Mouse (Mus musculus): Measurements from ENCODE around the gene Olfr1303. TPM values are rescaled to one million over a fixed set of nuclear protein-coding genes. Genes with fewer than 3 reads are reported as not detected.

The Olfr1303 gene
- polyA plus RNA-seq (2017; shearing (Covaris generic)) = not detected

GRCm38 (mm10) chr2:111820240-111820639, at the start of gene Olfr1303:
Olfr1303 (minus strand) TSS chr2:111820340.

DNA sequence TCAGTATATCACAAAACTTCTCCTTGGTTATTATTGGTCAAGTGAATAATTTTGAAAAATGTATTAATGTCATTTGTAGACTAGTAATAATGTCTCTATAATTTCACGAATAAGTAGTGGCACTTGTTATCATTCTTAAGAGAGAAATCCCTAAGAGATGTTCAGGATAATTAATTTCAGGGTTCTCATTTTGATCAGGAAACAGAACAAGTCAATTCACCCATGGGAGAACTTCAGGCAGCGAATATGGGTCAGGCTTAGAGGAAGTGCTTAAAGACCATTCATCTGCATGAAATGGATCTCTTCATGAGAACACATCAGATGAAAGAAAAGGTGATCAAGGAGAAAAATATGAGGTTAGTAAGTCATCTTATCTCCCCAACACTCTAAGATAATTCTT, 43.0 kb downstream of the Olfr1303 start, which contains the start of gene Olfr1302:
TSS of gene Olfr1302 (plus strand) at position 301 of the 400 bp plus-strand sequence.

Other genes starting within 250 kb of the Olfr1303 start
- gene Olfr1297, start 193.8 kb downstream of the Olfr1303 start, polyA plus RNA-seq (2017; shearing (Covaris generic)) = not detected
- gene Olfr1298, start 171.1 kb downstream of the Olfr1303 start, polyA plus RNA-seq (2017; shearing (Covaris generic)) = not detected
- gene Olfr1299, start 158.9 kb downstream of the Olfr1303 start, polyA plus RNA-seq (2017; shearing (Covaris generic)) = not detected
- not detected for gene Olfr1301, start 69.3 kb downstream of the Olfr1303 start, polyA plus RNA-seq (2017; shearing (Covaris generic))
- gene Olfr1302, start 42.9 kb downstream of the Olfr1303 start, polyA plus RNA-seq (2017; shearing (Covaris generic)) = not detected
- not detected for gene Olfr1305, start 56.8 kb upstream of the Olfr1303 start, polyA plus RNA-seq (2017; shearing (Covaris generic))
- gene Olfr1306, start 95.9 kb upstream of the Olfr1303 start, polyA plus RNA-seq (2017; shearing (Covaris generic)) = not detected
- gene Olfr1307, start 129.1 kb upstream of the Olfr1303 start, polyA plus RNA-seq (2017; shearing (Covaris generic)) = 0.06 TPM
- gene Olfr1308, start 144.6 kb upstream of the Olfr1303 start, polyA plus RNA-seq (2017; shearing (Covaris generic)) = not detected
- gene Olfr1309, start 169.9 kb upstream of the Olfr1303 start, polyA plus RNA-seq (2017; shearing (Covaris generic)) = not detected
- gene Olfr1310, start 192.4 kb upstream of the Olfr1303 start, polyA plus RNA-seq (2017; shearing (Covaris generic)) = not detected
- gene Olfr1311, start 204.1 kb upstream of the Olfr1303 start, polyA plus RNA-seq (2017; shearing (Covaris generic)) = not detected
- gene Olfr1312, start 229.9 kb upstream of the Olfr1303 start, polyA plus RNA-seq (2017; shearing (Covaris generic)) = 0.06 TPM